Mouse (Mus musculus) erythroblast, embryonic 14.5 days (primary cell): Measurements from ENCODE around the gene Dok3.

Experiments
- GATA1 ChIP-seq: IDR thresholded peaks from 2 replicates; pipeline ENCODE4 v1.6.1; 2012; ENCODE audit warnings: low read length, inconsistent platforms, mixed read lengths
- TAL1 ChIP-seq: IDR thresholded peaks from 3 replicates; pipeline ENCODE4 v1.6.1; 2012; ENCODE audit warnings: low read length, inconsistent platforms, mixed read lengths

DNA sequence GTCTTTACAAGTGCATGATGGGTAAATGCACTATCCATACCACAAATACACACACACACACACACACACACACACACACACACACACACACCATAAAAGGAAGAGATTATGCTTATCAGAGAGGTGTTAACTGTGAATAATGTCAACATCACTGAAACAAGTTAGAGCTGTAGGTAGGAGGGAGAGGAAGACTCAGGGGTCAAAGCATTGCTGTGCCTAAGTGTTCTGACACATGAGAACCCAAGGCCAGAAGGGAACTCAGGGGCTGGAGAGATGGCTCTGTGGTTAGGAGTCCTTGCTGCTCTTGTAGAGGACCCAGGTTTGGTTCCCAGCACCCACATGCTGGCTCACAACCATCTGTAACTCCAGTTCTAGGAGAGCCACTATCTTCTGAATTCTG, 49.2 kb downstream of the Dok3 start:
- TF ChIP-seq TAL1 (no peak), GATA1 (no peak)
